Mouse (Mus musculus) hindbrain, embryonic 16.5 days (tissue): Measurements from ENCODE around the gene Rgs7bp. TPM values are rescaled to one million over a fixed set of nuclear protein-coding genes. Genes with fewer than 3 reads are reported as not detected.

Source experiments
- ATAC-seq: fragments of 200-750 bp; cut with Nextera tagmentation; 2 replicates; pipeline ENCODE4 v1.8.0; 2017; ENCODE audit warnings: moderate TSS enrichment, moderate library complexity
- H3K27ac ChIP-seq: fragments of 300-500 bp; sonication (generic); 2 replicates; pipeline ENCODE4 v1.5.1; 2014; ENCODE audit warnings: low read depth, mild to moderate bottlenecking, control low read depth, low read length, moderate library complexity
- H3K27me3 ChIP-seq: fragments of 300-500 bp; sonication (generic); replicated peaks from 2 replicates; pipeline ENCODE4 v1.6.1; 2014; ENCODE audit warnings: low read length; ENCODE audit not compliant: control insufficient read depth, insufficient read depth
- H3K36me3 ChIP-seq: fragments of 300-500 bp; sonication (generic); 2 replicates; pipeline ENCODE4 v1.6.1; 2014; ENCODE audit warnings: mild to moderate bottlenecking, low read length, moderate library complexity, mixed read lengths; ENCODE audit not compliant: control insufficient read depth, insufficient read depth
- H3K4me1 ChIP-seq: fragments of 300-500 bp; sonication (generic); 2 replicates; pipeline ENCODE4 v1.6.1; 2014; ENCODE audit warnings: low read depth, low read length; ENCODE audit not compliant: control insufficient read depth, insufficient read depth
- H3K4me2 ChIP-seq: fragments of 300-500 bp; sonication (generic); 2 replicates; pipeline ENCODE4 v1.6.1; 2014; ENCODE audit warnings: mild to moderate bottlenecking, low read length, control low read depth, moderate library complexity
- H3K4me3 ChIP-seq: fragments of 300-500 bp; sonication (generic); 2 replicates; pipeline ENCODE4 v1.5.1; 2014; ENCODE audit warnings: mild to moderate bottlenecking, low read length, control low read depth, moderate library complexity
- H3K9ac ChIP-seq: fragments of 300-500 bp; sonication (generic); 2 replicates; pipeline ENCODE4 v1.6.1; 2014; ENCODE audit warnings: low read depth, mild to moderate bottlenecking, control low read depth, low read length, moderate library complexity
- H3K9me3 ChIP-seq: fragments of 300-500 bp; sonication (generic); 2 replicates; pipeline ENCODE4 v1.6.1; 2014; ENCODE audit warnings: mild to moderate bottlenecking, low read length, moderate library complexity; ENCODE audit not compliant: control insufficient read depth
- WGBS: fragments of 180-500 bp; shearing (Covaris S2); extraction: QIAGEN DNeasy Blood & Tissue Kit; methylation state at CpG from one replicate; pipeline ENCODE4 v1.1.7; 2014; 5-methylcytosine and 5-hydroxymethylcytosine counted together
- polyA plus RNA-seq: library from polyadenylated mRNA; unstranded; fragments of >200 nt; fragmentation: Nextera tagmentation; extraction: Ambion mirVana; gene quantifications from 2 replicates; pipeline ENCODE4 v1.2.1, GENCODE M21; 2015

Gene Rgs7bp
- polyA plus RNA-seq, 1 experiment from 2014 or later: 9.8 TPM

- Histone ChIP-seq H3K9me3 (no peaks in the 10 kb centered on the region), H3K27me3 (no peaks in the 10 kb centered on the region), H3K4me3 (peak overlapping the region; percentile 81), H3K36me3 (no peaks in the 10 kb centered on the region), H3K4me2 (peak overlapping the region; percentile 80), H3K4me1 (peaks cover 12% of the 10 kb centered on the region), H3K9ac (peak overlapping the region; percentile 88), H3K27ac (peak overlapping the region; percentile 94)
- peak; percentile 53 for ATAC-seq
- WGBS: 0% methylated on average over 8 of the region's 8 CpGs
These were observed 195 bp upstream of the Rgs7bp start for GRCm38 (mm10) chr13:105054941-105055309.

GRCm38 (mm10) chr13:105053618-105054017 is 1.1 kb downstream of the Rgs7bp start:
- Histone ChIP-seq H3K4me2 (peak overlapping the region; percentile 80), H3K27ac (peak overlapping the region; percentile 94), H3K27me3 (no peaks in the 10 kb centered on the region), H3K9ac (peak overlapping the region; percentile 88), H3K4me1 (peaks cover 12% of the 10 kb centered on the region), H3K36me3 (no peaks in the 10 kb centered on the region), H3K4me3 (peak overlapping the region; percentile 81), H3K9me3 (no peaks in the 10 kb centered on the region)
- ATAC-seq: peak; percentile 25
- 1% methylated on average over 12 of the region's 12 CpGs for WGBS

GRCm38 (mm10) chr13:105051432-105051831 is 3.3 kb downstream of the Rgs7bp start:
- WGBS: 51% methylated on average over 6 of the region's 6 CpGs
- no peak overlapping the region for H3K4me3 ChIP-seq
- ATAC-seq: no peak

GRCm38 (mm10) chr13:105048662-105049061 is 6.1 kb downstream of the Rgs7bp start:
- no peaks in the 10 kb centered on the region for H3K9me3 ChIP-seq
- no peak overlapping the region for H3K27ac ChIP-seq
- H3K4me3 ChIP-seq: no peak overlapping the region
- WGBS: 83% methylated on average over 8 of the region's 8 CpGs
- peaks cover 7% of the 10 kb centered on the region for H3K4me1 ChIP-seq
- ATAC-seq: no peak
- no peaks in the 10 kb centered on the region for H3K27me3 ChIP-seq
- H3K4me2 ChIP-seq: no peak overlapping the region
- H3K36me3 ChIP-seq: no peaks in the 10 kb centered on the region
- no peak overlapping the region for H3K9ac ChIP-seq

More at GRCm38 (mm10) chr13:105051432-105051831, 3.3 kb downstream of the Rgs7bp start:
- H3K27ac ChIP-seq: no peak overlapping the region
- H3K27me3 ChIP-seq: no peaks in the 10 kb centered on the region
- no peak overlapping the region for H3K9ac ChIP-seq
- H3K4me2 ChIP-seq: peak overlapping the region; percentile 38
- H3K4me1 ChIP-seq: peaks cover 12% of the 10 kb centered on the region
- H3K9me3 ChIP-seq: no peaks in the 10 kb centered on the region
- no peaks in the 10 kb centered on the region for H3K36me3 ChIP-seq

GRCm38 (mm10) chr13:105047377-105047776 is 7.4 kb downstream of the Rgs7bp start:
- Histone ChIP-seq H3K36me3 (no peaks in the 10 kb centered on the region), H3K4me3 (no peak overlapping the region), H3K4me2 (no peak overlapping the region), H3K9ac (no peak overlapping the region), H3K4me1 (no peaks in the 10 kb centered on the region; the same call in 1 of the 2 replicates), H3K27me3 (no peaks in the 10 kb centered on the region), H3K27ac (no peak overlapping the region), H3K9me3 (no peaks in the 10 kb centered on the region)
- 68% methylated on average over 9 of the region's 9 CpGs for WGBS
- ATAC-seq: no peak

GRCm38 (mm10) chr13:105043882-105044281 is 10.8 kb downstream of the Rgs7bp start:
- no peak overlapping the region for H3K4me3 ChIP-seq
- ATAC-seq: no peak
- no peak overlapping the region for H3K4me2 ChIP-seq
- H3K36me3 ChIP-seq: no peaks in the 10 kb centered on the region
- H3K27me3 ChIP-seq: no peaks in the 10 kb centered on the region
- no peaks in the 10 kb centered on the region for H3K4me1 ChIP-seq
- no peak overlapping the region for H3K9ac ChIP-seq
- H3K9me3 ChIP-seq: no peaks in the 10 kb centered on the region
- H3K27ac ChIP-seq: no peak overlapping the region
- 50% methylated on average over 3 of the region's 3 CpGs for WGBS

- Histone ChIP-seq H3K4me2 (no peak overlapping the region), H3K9ac (no peak overlapping the region), H3K27ac (no peak overlapping the region), H3K36me3 (no peaks in the 10 kb centered on the region), H3K27me3 (no peaks in the 10 kb centered on the region), H3K4me1 (no peaks in the 10 kb centered on the region), H3K4me3 (no peak overlapping the region), H3K9me3 (no peaks in the 10 kb centered on the region)
- 85% methylated on average over 5 of the region's 5 CpGs for WGBS
- no peak for ATAC-seq
These were observed 16.4 kb downstream of the Rgs7bp start for GRCm38 (mm10) chr13:105038334-105038733.

- no peaks in the 10 kb centered on the region for H3K9me3 ChIP-seq
- no peak overlapping the region for H3K9ac ChIP-seq
- no peak for ATAC-seq
- no peak overlapping the region for H3K27ac ChIP-seq
- H3K36me3 ChIP-seq: no peaks in the 10 kb centered on the region
- no peaks in the 10 kb centered on the region for H3K4me1 ChIP-seq
- H3K4me3 ChIP-seq: no peak overlapping the region
- no peak overlapping the region for H3K4me2 ChIP-seq
- H3K27me3 ChIP-seq: no peaks in the 10 kb centered on the region
- 85% methylated on average over 12 of the region's 12 CpGs for WGBS
These were observed 16.9 kb downstream of the Rgs7bp start for GRCm38 (mm10) chr13:105037816-105038215.

GRCm38 (mm10) chr13:105031882-105032281 is 22.8 kb downstream of the Rgs7bp start:
- no peaks in the 10 kb centered on the region for H3K27me3 ChIP-seq
- no peaks in the 10 kb centered on the region for H3K9me3 ChIP-seq
- H3K36me3 ChIP-seq: no peaks in the 10 kb centered on the region
- H3K27ac ChIP-seq: no peak overlapping the region
- ATAC-seq: no peak
- no peak overlapping the region for H3K4me3 ChIP-seq
- H3K4me1 ChIP-seq: no peaks in the 10 kb centered on the region
- no peak overlapping the region for H3K4me2 ChIP-seq
- H3K9ac ChIP-seq: no peak overlapping the region

- no peaks in the 10 kb centered on the region for H3K9me3 ChIP-seq
- ATAC-seq: no peak
- WGBS: 71% methylated on average over 3 of the region's 3 CpGs
- H3K4me1 ChIP-seq: no peaks in the 10 kb centered on the region
- no peak overlapping the region for H3K4me3 ChIP-seq
- no peak overlapping the region for H3K27ac ChIP-seq
- no peak overlapping the region for H3K4me2 ChIP-seq
- no peaks in the 10 kb centered on the region for H3K27me3 ChIP-seq
- no peaks in the 10 kb centered on the region for H3K36me3 ChIP-seq
- no peak overlapping the region for H3K9ac ChIP-seq
These were observed 26.5 kb downstream of the Rgs7bp start for GRCm38 (mm10) chr13:105028276-105028675.
